Mouse (Mus musculus): ENCODE results near the gene Ighmbp2. TPM values are rescaled to one million over a fixed set of nuclear protein-coding genes. Genes with fewer than 3 reads are reported as not detected.
"Not testable (repeated sequence)": the region's sequence is repeated elsewhere in the genome, so short reads cannot be mapped to it uniquely, and the experiment has no call there.

Ighmbp2 gene
- total RNA-seq, 2 experiments from 2014 or later = 11.0 to 11.9 TPM

- no peak for DNase-seq (ENCODE audit: low spot score in 2 of 2)
Measured at GRCm38 (mm10) chr19:3289006-3289405, 6.2 kb upstream of the Ighmbp2 start.

DNA sequence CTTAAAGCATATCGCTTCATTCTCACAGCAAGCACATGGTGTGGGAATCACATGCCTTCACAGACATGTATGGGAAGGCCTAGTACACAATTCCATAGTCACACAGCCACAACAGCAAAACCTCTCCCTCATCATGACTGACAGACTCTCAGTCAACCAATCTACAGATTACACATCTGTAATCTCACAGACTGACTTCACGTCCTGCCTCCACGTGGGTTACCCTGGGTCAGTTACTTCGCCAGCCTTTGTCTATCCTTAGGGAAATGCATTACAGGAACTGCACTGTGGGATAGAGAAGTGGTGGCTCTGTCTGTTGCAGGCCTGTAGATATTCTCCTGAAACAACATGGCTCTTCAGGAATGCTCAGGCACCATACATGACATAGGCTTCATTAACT is 931 bp downstream of the Ighmbp2 start:
- no peak for DNase-seq (ENCODE audit: low spot score in 2 of 2)

DNA sequence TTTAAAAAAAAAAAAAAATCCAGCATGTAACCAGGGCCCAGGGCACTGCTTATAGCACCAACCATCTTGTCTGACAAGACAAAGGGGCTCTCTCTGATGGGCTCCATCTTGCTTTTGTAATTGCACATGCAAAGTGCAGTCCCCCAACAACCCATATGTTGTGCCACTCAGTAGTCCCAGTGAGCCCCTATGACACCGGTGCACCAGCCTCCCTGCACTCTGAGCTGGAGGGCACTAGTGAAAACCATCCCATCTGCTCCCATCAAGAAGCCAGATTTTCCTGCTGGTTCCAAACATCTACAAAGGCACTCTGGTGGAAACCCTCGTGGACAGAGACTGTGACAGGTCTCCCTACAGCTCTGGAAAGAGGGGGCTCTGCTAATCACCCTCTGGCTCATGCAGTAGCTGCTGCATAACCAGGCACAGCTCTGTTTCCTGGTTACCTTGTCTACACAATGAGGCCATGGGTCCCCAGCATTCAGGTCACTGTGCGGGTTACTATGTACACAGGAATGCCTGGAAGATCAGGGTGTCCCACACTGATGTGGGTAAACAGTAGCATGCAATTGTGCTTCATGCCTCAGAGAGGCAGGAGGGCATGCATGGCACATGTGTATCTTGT is 7.0 kb downstream of the Ighmbp2 start:
- no peak for DNase-seq (ENCODE audit: low spot score in 2 of 2)

DNA sequence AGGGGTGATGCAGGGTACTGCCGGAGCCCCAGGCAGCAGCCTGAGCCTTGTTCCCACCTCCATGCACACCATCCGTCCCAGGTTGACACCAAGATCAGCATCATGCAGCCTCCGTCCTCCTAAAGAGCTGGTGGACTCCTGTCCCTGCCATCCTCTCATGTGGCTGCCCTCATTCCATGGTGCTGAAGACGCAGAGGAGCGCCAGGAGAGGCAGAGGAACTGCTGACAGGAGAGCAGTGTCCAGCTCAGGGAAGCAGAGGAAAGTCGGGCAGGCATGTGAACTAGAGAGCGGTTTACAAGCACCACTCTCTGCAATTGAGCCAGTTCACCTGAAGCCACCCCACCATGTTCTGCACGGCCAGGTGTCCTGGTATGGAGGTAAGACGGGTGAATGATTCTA is 9.5 kb downstream of the Ighmbp2 start:
- no peak for DNase-seq (ENCODE audit: low spot score in 2 of 2)

DNA sequence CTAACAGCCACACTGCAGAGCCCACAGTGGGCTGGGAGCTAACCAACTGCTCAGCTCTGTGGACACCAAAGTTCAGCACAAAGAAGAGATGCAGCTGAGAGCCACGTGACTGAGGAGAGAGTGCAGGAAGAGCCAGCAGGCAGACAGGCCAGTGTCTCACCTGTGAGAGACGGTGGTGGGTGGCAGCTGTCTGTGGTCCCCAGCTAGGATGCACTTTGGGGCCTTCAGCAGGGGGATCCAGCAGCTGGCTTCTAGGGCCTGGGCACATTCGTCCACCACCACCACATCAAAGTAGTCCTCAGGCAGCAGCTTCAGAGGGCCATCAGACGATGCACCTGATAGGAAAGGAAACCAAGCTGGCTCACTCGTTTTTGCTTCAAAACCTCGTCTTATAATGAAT is 11.5 kb downstream of the Ighmbp2 start:
- DNase-seq (ENCODE audit: low spot score in 2 of 2) = no peak

DNA sequence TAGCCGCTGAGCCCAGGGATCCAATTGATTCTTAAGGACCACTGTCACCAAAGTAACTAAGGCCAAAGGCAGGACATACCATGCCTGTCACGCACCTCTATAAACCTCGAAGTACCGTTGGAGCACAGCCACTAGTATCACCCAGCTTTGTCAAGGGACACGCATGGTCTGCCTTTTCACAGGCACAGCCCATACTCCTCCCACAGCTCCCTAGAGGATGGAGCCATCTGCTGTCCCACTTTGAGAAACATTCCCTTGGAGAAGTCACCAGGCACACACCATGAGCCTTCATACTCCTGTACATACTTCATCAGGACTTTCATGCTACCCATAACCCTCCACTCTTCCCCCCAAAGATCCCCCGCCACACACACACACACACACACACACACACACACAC is 13.0 kb downstream of the Ighmbp2 start:
- DNase-seq (ENCODE audit: low spot score in 2 of 2) = peak in 1 of 2 experiments; percentile 1

DNA sequence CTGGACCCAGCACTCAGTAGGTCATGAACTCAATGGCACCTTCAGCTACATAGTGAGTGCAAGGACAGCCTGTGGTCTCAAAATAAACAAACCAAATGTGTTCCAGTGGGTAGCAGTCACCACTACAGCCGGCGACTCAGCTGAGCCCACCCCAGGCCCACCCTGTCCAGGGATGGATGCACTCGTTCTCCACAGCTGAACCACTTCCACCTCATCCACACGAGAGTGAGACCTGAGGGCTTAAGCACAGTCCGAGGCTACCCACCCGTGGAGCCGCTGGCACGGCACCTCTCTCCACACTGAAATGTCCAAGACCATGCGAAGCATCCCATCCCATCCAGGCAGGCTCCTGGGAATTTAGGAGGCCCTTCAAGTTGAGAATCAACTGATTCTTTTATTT is 13.5 kb downstream of the Ighmbp2 start:
- peak in 1 of 2 experiments; percentile 1 for DNase-seq (ENCODE audit: low spot score in 2 of 2)

- DNase-seq (ENCODE audit: low spot score in 2 of 2) = peak; percentile 1 to 2
Measured at GRCm38 (mm10) chr19:3268218-3268980, 14.4 kb downstream of the Ighmbp2 start.

DNA sequence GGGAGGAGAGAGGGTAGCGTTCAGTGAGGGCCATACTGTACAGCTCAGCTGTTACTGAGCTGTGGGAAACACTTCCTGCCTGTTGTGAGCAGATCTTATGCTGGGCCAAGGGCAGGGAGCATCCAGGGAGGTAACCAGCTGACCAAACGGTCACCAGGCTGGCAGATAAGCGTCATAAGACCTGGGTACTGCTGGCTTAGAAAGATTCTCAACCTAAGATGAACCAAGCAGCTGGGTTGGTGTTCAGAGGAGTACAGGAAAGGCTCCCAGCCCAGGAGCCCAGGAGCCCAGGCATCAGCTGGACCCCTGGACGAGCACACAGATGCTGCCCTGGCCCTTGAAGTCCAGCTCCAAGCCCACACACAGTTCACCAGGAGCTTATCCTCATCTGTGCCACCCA is 15.5 kb downstream of the Ighmbp2 start:
- DNase-seq (ENCODE audit: low spot score in 2 of 2) = peak; percentile 1

DNA sequence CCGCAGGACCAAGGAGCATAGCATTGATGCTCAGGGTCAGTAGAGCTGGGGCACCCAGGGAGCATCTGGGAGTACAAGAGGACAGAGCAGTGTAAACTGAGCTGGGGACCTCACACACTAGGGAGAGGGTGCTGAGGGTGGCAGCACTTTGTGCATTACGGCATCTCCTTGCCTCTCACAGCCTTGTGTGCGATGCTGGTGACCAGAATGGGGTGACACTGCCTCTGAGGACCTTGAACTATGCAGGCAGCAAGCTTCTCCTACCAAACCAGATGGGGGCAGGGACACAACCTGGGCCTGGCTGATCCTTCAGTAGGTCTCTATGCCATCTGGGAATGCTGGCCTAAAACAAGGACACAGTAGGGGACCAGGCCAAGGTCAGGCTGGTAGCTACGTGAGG is 16.1 kb downstream of the Ighmbp2 start:
- peak; percentile 1 to 2 for DNase-seq (ENCODE audit: low spot score in 2 of 2)

DNA sequence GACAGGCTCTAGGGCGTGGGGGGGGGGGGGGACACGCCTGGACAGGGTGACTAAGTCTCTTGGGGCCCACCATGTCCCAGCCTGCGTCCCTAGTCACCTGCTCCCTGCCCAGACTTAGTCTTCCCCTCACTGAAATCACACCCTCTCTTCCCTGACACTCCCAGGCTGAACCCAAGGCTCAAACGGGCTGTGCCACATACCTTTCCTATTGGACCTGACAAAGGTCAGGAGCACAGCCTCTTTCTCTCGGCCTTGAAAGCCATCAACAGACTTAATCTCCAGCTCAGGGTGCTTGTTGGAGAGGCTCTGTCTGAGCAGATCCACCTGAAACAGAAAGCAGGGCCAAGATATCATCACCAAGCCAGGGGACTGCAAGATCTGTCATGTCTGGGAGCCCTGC is 16.7 kb downstream of the Ighmbp2 start:
- peak; percentile 1 to 2 for DNase-seq (ENCODE audit: low spot score in 2 of 2)

- DNase-seq (ENCODE audit: low spot score in 2 of 2) = peak in 1 of 2 experiments; percentile 2
Measured at GRCm38 (mm10) chr19:3265180-3265579, 17.6 kb downstream of the Ighmbp2 start.

DNA sequence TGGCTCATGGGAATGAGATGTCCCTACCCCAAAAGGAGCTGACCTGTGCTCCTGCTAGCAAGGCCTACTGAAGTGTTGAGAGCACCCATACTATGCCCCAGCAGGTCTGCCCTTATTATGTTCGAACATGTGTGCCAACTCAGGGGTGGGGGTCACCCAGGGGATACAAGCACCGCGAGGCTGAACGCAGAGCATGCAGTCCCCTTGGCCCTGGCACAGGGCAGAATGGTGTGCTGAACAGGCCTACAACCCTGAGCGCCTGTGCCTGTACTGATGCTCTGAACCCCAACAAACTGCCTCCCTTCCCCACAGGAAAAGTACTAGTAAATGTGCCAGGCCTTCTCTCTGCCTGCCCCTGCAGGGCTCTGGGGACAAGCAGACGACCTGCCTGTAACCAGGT is 18.5 kb downstream of the Ighmbp2 start:
- peak in 1 of 2 experiments; percentile 2 for DNase-seq (ENCODE audit: low spot score in 2 of 2)

DNA sequence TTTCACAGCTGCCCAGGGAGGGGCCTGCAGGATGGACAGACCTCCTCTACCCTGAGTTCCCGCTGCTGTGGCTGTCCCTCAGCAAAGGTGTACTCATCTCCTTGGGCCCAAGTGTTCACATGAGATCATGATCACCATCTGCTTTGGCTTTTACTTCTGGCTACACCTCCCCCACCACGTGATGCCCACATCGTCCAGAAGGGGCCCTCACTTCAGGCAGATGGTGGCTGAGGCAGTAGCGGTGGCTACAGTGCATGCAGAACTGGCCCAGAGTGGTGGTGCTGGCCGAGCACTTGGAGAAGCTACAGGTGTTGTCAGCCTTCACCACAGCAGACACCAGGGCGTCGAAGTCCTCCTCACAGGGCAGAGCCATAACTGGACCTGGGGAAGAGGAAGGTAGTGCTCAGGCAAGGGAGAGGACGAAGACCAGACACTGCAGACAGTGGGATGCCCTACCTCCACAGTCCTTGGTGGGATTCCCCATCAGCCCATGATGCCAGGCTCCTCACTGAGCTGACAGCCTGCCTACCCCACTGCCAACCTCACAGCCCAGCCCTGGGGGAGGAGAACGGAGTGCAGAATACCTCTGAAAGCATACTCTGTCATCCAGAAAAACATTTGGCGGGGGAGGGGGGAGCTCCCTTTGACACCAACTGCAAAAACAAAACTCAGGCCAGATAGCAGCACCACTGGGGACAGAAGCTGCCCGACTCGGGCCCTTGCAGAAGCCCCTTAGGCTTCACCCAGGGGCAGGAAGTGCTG is 20.9 kb downstream of the Ighmbp2 start:
- DNase-seq (ENCODE audit: low spot score in 2 of 2) = peak in 1 of 2 experiments; percentile 2

DNA sequence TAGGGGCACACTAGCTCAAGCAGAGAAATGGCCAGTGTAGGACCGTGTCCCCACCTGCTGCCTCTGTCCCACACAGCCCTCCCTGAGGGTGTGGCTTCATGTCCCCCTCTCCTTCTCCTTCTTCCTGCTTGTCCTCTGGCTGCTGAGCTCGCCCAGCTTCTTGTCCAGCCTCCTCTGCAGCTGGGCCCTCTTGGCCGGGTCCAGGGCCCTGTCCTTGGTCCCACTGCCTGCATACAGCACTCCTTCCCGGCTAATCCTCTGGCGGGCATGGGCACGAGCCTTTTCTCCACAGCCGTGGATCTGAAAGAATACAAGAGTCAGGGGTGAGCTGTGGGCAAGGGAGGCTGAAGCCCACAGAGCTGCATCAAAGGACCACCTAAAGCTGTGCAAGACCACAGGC is 21.5 kb downstream of the Ighmbp2 start:
- DNase-seq (ENCODE audit: low spot score in 2 of 2) = peak in 1 of 2 experiments; percentile 1

DNA sequence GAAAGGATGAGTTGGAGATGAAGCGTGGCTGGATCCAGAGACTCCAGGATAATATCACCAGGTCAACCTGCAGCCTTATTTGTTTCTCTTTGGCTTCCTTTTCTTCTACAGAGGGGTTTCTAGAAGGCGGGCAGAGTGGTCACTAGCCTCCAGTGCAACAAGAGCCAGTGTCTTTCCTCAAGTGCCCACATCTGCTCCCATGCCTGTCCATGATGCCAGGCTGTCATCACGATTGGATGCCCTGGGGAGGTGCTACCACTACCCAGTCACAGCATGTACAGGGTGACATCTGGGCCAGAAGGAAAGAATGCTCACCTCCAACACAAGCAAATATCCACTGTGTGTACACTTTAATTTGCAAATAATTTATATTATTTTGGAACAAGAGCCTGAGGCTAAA is 22.2 kb downstream of the Ighmbp2 start:
- DNase-seq (ENCODE audit: low spot score in 2 of 2) = no peak

DNA sequence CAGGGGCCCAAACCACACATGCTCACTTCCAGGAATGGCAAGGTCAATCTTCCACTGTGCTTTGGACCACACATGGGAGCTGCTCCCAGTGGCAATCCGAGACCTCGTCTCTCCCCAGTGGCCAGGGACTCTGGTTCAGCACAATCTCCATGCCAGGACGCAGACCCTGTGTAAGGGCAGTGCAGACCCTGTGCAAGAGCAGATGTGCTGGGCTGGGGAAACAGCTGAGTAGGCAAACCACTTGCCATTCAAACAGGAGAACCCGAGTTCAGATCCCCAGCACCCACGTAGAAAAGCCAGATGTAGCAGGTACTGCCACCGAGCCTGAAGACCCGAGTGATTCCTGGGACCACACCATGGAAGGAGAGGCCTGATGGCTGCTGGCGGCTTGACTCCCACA is 22.8 kb downstream of the Ighmbp2 start:
- no peak for DNase-seq (ENCODE audit: low spot score in 2 of 2)

- not testable (repeated sequence) for DNase-seq (ENCODE audit: low spot score in 2 of 2)
Measured at GRCm38 (mm10) chr19:3225261-3225660, 57.6 kb downstream of the Ighmbp2 start.

DNA sequence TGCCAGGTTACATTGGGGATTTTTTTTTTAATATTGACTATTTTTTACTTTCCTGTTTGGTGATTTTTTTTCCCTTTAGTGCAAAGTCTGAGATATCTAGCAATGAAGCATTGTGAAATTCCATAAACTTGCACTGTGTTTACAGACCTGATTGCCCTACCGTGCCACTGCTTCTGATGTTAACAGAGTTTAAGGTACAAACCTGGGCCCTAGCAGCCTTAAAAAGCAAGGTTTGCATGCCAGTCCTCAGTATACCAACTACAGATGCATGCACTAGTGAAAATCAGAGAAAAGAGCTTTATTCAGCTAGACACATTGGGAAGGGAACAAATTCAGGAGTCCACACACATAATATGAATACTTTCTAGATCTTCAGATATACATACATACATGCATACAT is 67.9 kb downstream of the Ighmbp2 start:
- DNase-seq (ENCODE audit: low spot score in 2 of 2) = not testable (repeated sequence)
